Mouse (Mus musculus) olfactory bulb, adult 2 months (tissue): ENCODE data around the gene B3gnt7. TPM values are rescaled to one million over a fixed set of nuclear protein-coding genes. Genes with fewer than 3 reads are reported as not detected.
"Not testable (repeated sequence)": the region's sequence is repeated elsewhere in the genome, so short reads cannot be mapped to it uniquely, and the experiment has no call there.

Experiments used
- H3K27ac ChIP-seq: fragments of 200-500 bp; 2 replicates; pipeline ENCODE4 v1.5.1; 2012; ENCODE audit warnings: low read depth, low read length; ENCODE audit not compliant: insufficient read depth
- H3K4me1 ChIP-seq: fragments of 200-500 bp; 2 replicates; pipeline ENCODE4 v1.6.1; 2012; ENCODE audit warnings: low read length; ENCODE audit not compliant: control insufficient read depth, insufficient read depth
- H3K4me3 ChIP-seq: fragments of 200-500 bp; 2 replicates; pipeline ENCODE4 v1.5.1; 2012; ENCODE audit warnings: mild to moderate bottlenecking, low read depth, low read length, moderate library complexity; ENCODE audit not compliant: insufficient read depth
- CTCF ChIP-seq: fragments of 200-500 bp; IDR thresholded peaks from 2 replicates; pipeline ENCODE4 v1.5.1; 2012; ENCODE audit warnings: low read depth, mild to moderate bottlenecking, low read length, moderate library complexity; ENCODE audit not compliant: insufficient read depth
- POLR2A ChIP-seq: fragments of 200-500 bp; IDR thresholded peaks from 2 replicates; pipeline ENCODE4 v1.6.1; 2012; ENCODE audit warnings: mild to moderate bottlenecking, low read depth, low read length, moderate library complexity; ENCODE audit not compliant: insufficient read depth
- WGBS: fragments of 180-500 bp; shearing (Covaris S2); methylation state at CpG from one replicate; pipeline ENCODE4 v1.1.7; 2018; 5-methylcytosine and 5-hydroxymethylcytosine counted together
- polyA plus RNA-seq: library from polyadenylated mRNA; stranded (reverse); fragments of >200 nt; gene quantifications from 2 replicates; pipeline ENCODE4 v1.2.4, GENCODE M21; 2012; ENCODE audit warnings: low replicate concordance; ENCODE audit not compliant: missing spikeins, insufficient read depth, insufficient read length

The B3gnt7 gene
- polyA plus RNA-seq, 1 experiment: not detected

GRCm38 (mm10) chr1:86336330-86336729, 33.7 kb downstream of the B3gnt7 start:
- Histone ChIP-seq H3K4me1 (no peaks in the 10 kb centered on the region), H3K27ac (no peak overlapping the region), H3K4me3 (no peak overlapping the region)
- WGBS: 58% methylated on average over 2 of the region's 2 CpGs
- TF ChIP-seq POLR2A (no peak), CTCF (no peak)

GRCm38 (mm10) chr1:86339156-86339812, 36.7 kb downstream of the B3gnt7 start:
- H3K4me1 ChIP-seq: no peaks in the 10 kb centered on the region
- H3K27ac ChIP-seq: no peak overlapping the region
- H3K4me3 ChIP-seq: no peak overlapping the region
- TF ChIP-seq CTCF (no peak), POLR2A (no peak)
- 24% methylated on average over 4 of the region's 4 CpGs for WGBS

DNA sequence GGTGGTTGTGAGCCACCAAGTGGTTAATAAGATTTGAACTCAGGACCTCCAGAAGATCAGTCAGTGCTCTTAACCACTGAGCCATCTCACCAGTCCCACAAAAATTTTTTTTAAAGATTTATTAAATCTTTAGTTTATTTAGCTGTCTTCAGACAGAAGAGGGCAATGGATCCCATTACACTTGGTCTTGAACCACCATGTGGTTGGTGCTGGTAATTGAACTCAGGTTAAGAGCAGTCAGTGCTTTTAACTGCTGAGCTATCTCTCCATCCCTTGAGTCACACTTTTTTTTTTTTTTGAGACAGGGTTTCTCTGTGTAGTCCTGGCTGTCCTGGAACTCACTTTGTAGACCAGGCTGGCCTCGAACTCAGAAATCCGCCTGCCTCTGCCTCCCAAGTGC, 38.5 kb downstream of the B3gnt7 start:
- WGBS: 94% methylated on average over 2 of the region's 2 CpGs
- H3K4me3 ChIP-seq, H3K27ac ChIP-seq, H3K4me1 ChIP-seq: not testable (repeated sequence)

- TF ChIP-seq POLR2A (no peak), CTCF (no peak)
- H3K4me1 ChIP-seq: no peaks in the 10 kb centered on the region
- H3K4me3 ChIP-seq: no peak overlapping the region
- H3K27ac ChIP-seq: no peak overlapping the region
- WGBS: 89% methylated on average over 2 of the region's 2 CpGs
These were observed 39.7 kb downstream of the B3gnt7 start for GRCm38 (mm10) chr1:86342371-86342770.

DNA sequence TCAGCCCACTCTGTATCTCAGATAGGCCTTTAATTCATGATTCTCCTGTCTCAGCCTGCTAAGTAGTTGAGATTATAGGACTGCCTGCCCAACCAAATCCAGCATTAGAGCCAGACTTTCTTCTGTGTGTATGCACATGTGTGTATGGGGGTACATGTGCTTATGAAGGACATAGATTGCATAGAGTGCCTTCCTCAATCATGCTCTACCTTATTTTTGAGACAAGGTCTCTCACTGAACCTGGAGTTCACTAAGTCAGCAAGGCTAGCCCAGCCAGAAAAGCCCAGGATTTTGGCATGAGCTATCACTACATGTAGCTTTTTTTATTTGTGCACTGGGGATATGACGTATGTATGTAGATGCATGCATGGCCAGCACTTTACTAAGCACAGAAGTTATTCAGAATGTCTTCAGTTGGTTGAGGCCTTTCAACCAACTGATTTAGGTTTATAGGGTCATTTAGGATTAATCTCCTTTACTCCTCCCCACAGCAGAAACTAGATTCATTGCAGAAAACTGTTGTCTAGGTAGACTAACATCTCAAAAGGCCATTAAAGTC, 40.5 kb downstream of the B3gnt7 start:
- Histone ChIP-seq H3K4me1 (no peaks in the 10 kb centered on the region), H3K4me3 (no peak overlapping the region), H3K27ac (no peak overlapping the region)
- 92% methylated on average over 1 of the region's 1 CpGs for WGBS
- TF ChIP-seq CTCF: no peak
- no peak for TF ChIP-seq POLR2A

- Histone ChIP-seq H3K4me1 (no peaks in the 10 kb centered on the region), H3K4me3 (no peak overlapping the region), H3K27ac (no peak overlapping the region)
- TF ChIP-seq POLR2A: no peak
- no peak for TF ChIP-seq CTCF
- 32% methylated on average over 4 of the region's 4 CpGs for WGBS
These were observed 41.6 kb downstream of the B3gnt7 start for GRCm38 (mm10) chr1:86343969-86344861.

DNA sequence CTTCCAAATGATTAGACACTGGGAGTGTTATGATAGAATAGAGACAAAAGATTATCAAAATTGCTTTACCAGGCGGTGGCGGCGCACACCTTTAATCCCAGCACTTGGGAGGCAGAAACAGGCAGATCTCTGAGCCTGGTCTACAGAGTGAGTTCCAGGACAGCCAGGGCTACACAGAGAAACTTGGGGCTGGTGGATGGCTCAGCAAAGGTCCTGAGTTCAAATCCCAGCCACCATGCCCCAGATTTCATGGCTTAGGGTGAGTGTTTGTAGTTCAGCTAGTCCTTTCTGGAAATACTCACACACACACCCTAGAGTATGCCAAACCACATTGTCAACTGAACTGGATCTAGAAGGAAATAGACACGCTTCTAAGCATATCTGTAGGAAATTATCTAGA, 42.4 kb downstream of the B3gnt7 start:
- Histone ChIP-seq H3K27ac (no peak overlapping the region), H3K4me3 (no peak overlapping the region), H3K4me1 (no peaks in the 10 kb centered on the region)
- 88% methylated on average over 4 of the region's 4 CpGs for WGBS
- no peak for TF ChIP-seq POLR2A
- TF ChIP-seq CTCF: no peak

- no peak for TF ChIP-seq POLR2A
- no peak for TF ChIP-seq CTCF
- Histone ChIP-seq H3K27ac (no peak overlapping the region), H3K4me1 (no peaks in the 10 kb centered on the region), H3K4me3 (no peak overlapping the region)
- WGBS: 93% methylated on average over 4 of the region's 4 CpGs
These were observed 43.3 kb downstream of the B3gnt7 start for GRCm38 (mm10) chr1:86345956-86346355.

- Histone ChIP-seq H3K4me3 (no peak overlapping the region), H3K4me1 (no peaks in the 10 kb centered on the region), H3K27ac (no peak overlapping the region)
- 82% methylated on average over 3 of the region's 3 CpGs for WGBS
- TF ChIP-seq POLR2A: no peak
- no peak for TF ChIP-seq CTCF
These were observed 44.5 kb downstream of the B3gnt7 start for GRCm38 (mm10) chr1:86346851-86347715.
